ENCODE assay signal across 21 mouse cellular contexts in the genomic region with DNA sequence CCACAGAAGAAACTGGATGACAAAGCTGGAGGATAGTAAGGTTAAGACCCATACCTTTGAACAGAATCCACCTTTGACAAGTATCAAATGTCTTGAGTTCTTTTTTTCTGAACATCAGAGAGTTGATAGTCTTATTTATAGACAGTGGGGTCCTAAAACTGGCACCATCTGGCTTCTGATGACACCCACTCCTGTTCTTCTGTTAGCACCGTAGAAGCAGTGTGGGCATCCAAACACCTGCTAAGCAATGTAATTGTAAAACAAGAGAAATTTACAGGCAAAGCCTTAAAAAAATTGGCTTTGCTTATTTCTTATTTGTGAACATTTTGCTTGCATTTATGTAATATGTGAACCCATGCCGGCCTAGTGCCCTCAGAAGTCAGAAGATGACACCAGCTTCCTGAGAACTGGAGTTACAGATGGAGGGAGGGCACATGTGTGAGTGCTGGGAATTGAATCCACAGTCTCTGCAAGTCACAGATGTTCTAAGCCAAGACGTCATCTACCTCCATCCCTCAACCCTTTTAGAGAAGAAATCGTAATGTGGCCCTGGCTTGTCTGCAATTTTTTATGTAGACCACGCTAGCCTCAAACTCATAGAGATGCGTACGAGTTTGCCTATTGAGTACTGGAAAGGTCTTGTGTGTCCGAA.
A peak's percentile ranks its signal among the peaks of the same experiment; 100 is the strongest.
DNase-seq lines count a peak whose midpoint lies in the region; TF ChIP-seq lines count a peak whose summit lies in the region.
"Had no signal": no experiment of that assay in that cellular context is flagged by ENCODE, and none has a peak within 500 bp of the region (broad histone marks: within the 10 kb centered on the region; RNA-seq: fewer than 3 reads in every experiment).

No protein-coding gene starts in this region.

- H3K27ac ChIP-seq in layer of hippocampus, adult 2 months: peak overlapping the region; percentile 90
- H3K27ac ChIP-seq: embryonic facial prominence, embryonic 13.5 days; hindbrain, embryonic 14.5 days had no signal

- no peak for TF ChIP-seq CTCF in layer of hippocampus, adult 2 months (conservative IDR thresholded peaks at IDR 0.05)

- no peak overlapping the region for H3K4me3 ChIP-seq in layer of hippocampus, adult 2 months
- H3K4me3 ChIP-seq: embryonic facial prominence, embryonic 13.5 days; heart, embryonic 12.5 days; myocyte had no signal

- intact Hi-C loops in left cerebral cortex, postnatal 4 days (cut with DNase I): no loop called here
- intact Hi-C loops in left cerebral cortex, postnatal 25 days (cut with DNase I): loop anchor here (2.0 to 10.0 kb wide), 2 partner anchors 19 to 825 kb away; no protein-coding TSS in a partner anchor

- DNase-seq in left cerebral cortex, adult 18-20 months (ENCODE audit: low spot score in 2 of 2): peak; percentile 30 to 46
- DNase-seq in left cerebral cortex, postnatal 4 days: no peak
- DNase-seq in layer of hippocampus, adult 2 months (ENCODE audit: low spot score in 2 of 2): peak in 1 of 2 experiments; percentile 45
- peak; percentile 33 to 81 for DNase-seq in left cerebral cortex, postnatal 25 days (ENCODE audit: low spot score in 2 of 2)
- DNase-seq in telencephalon, adult 2 months (ENCODE audit: low read depth, low spot score): peak; percentile 79
- no peak for DNase-seq in spleen, postnatal 4 days (ENCODE audit: low spot score in 2 of 2)
- DNase-seq in spleen, postnatal 14 days (ENCODE audit: low spot score in 2 of 2): no peak
- DNase-seq: B cell, adult 2 months; cerebellum, adult 8-10 months; heart, postnatal 14 days; kidney, adult 9 months; kidney, postnatal 36 days; lung, adult 18-20 months; lung, postnatal 14 days; midbrain, embryonic 14.5 days; thymus, adult 18-20 months; thymus, postnatal 4 days had no signal

Comparison
In these comparisons a context has a peak if more than half of its experiments do, and no peak if none do; other contexts are left out.
1. DNase-seq: peak in left cerebral cortex, adult 18-20 months (2 of 2), left cerebral cortex, postnatal 25 days (2 of 2) and telencephalon, adult 2 months (single experiment); none in left cerebral cortex, postnatal 4 days (single experiment), spleen, postnatal 4 days (0 of 2) and spleen, postnatal 14 days (0 of 2).